Mouse (Mus musculus) liver, embryonic 12.5 days (tissue): ENCODE measurements around the gene Sds. TPM values are rescaled to one million over a fixed set of nuclear protein-coding genes. Genes with fewer than 3 reads are reported as not detected.

Experiments
- ATAC-seq: fragments of 200-750 bp; cut with Nextera tagmentation; 2 replicates; pipeline ENCODE4 v1.8.0; 2017; ENCODE audit warnings: moderate number of reproducible peaks, mild to moderate bottlenecking, moderate library complexity
- H3K27ac ChIP-seq: fragments of 300-500 bp; sonication (generic); 2 replicates; pipeline ENCODE4 v1.5.1; 2016; ENCODE audit warnings: mild to moderate bottlenecking
- H3K27me3 ChIP-seq: fragments of 300-500 bp; sonication (generic); replicated peaks from 2 replicates; pipeline ENCODE4 v1.6.1; 2016; ENCODE audit warnings: mild to moderate bottlenecking, moderate library complexity
- H3K36me3 ChIP-seq: fragments of 300-500 bp; sonication (generic); 2 replicates; pipeline ENCODE4 v1.6.1; 2016; ENCODE audit warnings: mild to moderate bottlenecking, moderate library complexity
- H3K4me1 ChIP-seq: fragments of 300-500 bp; sonication (generic); 2 replicates; pipeline ENCODE4 v1.6.1; 2016
- H3K4me2 ChIP-seq: fragments of 300-500 bp; sonication (generic); 2 replicates; pipeline ENCODE4 v1.6.1; 2016; ENCODE audit warnings: mild to moderate bottlenecking, moderate library complexity
- H3K4me3 ChIP-seq: fragments of 300-500 bp; sonication (generic); 2 replicates; pipeline ENCODE4 v1.5.1; 2016; ENCODE audit warnings: mild to moderate bottlenecking, moderate library complexity
- H3K9ac ChIP-seq: fragments of 300-500 bp; sonication (generic); 2 replicates; pipeline ENCODE4 v1.6.1; 2016; ENCODE audit warnings: mild to moderate bottlenecking, moderate library complexity
- H3K9me3 ChIP-seq: fragments of 300-500 bp; sonication (generic); replicated peaks from 2 replicates; pipeline ENCODE4 v1.6.1; 2016; ENCODE audit warnings: mild to moderate bottlenecking, moderate library complexity
- WGBS: fragments of 180-500 bp; shearing (Covaris S2); methylation state at CpG from one replicate; pipeline ENCODE4 v1.1.7; 2016; ENCODE audit not compliant: insufficient replicate concordance; 5-methylcytosine and 5-hydroxymethylcytosine counted together
- polyA plus RNA-seq: library from polyadenylated mRNA; unstranded; fragments of >200 nt; fragmentation: Nextera tagmentation; extraction: Ambion mirVana; gene quantifications from 2 replicates; pipeline ENCODE4 v1.2.1, GENCODE M21; 2016

The Sds gene
- not detected in 2 replicates for polyA plus RNA-seq

DNA sequence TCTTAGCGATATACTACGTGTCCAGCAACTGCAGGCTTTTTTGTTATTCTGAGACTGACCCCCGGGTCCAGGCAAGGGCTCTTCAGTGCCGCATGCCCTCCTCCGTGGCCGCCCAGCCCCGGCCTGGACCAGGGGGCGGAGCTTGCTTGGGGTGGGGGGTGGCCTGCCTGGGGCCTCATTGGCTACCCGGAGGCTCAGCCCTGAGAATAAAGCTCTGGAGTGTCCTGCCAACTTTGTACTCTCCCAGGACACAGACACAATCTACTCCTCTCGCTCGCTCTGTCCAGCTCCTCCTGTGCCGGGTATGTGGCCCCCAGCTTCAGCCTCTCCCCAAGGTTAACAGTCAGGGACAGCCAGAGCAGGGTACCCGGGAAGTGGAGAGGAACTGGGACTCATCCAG lies at the start of gene Sds:
TSS of gene Sds (plus strand) at position 231 of the 400 bp plus-strand sequence.
- Histone ChIP-seq H3K9me3 (no peaks in the 10 kb centered on the region), H3K36me3 (no peaks in the 10 kb centered on the region), H3K4me2 (no peak within 1 kb of the TSS), H3K27ac (no peak within 1 kb of the TSS), H3K4me3 (no peak within 1 kb of the TSS), H3K9ac (no peak within 1 kb of the TSS), H3K27me3 (peaks cover 79% of the 10 kb centered on the region), H3K4me1 (no peaks in the 10 kb centered on the region)
- WGBS = 21% methylated on average over 13 of the region's 13 CpGs
- no peak for ATAC-seq

GRCm38 (mm10) chr5:120426572-120426971 lies 49.8 kb upstream of the Sds start:
- Histone ChIP-seq H3K9me3 (no peaks in the 10 kb centered on the region), H3K9ac (no peak overlapping the region), H3K27ac (no peak overlapping the region), H3K4me3 (no peak overlapping the region), H3K4me2 (no peak overlapping the region), H3K4me1 (no peaks in the 10 kb centered on the region), H3K36me3 (no peaks in the 10 kb centered on the region), H3K27me3 (peaks cover 99% of the 10 kb centered on the region)
- no peak for ATAC-seq
- WGBS = 1% methylated on average over 10 of the region's 10 CpGs

- Histone ChIP-seq H3K4me3 (no peak overlapping the region), H3K27me3 (peaks cover 99% of the 10 kb centered on the region), H3K4me2 (no peak overlapping the region), H3K27ac (no peak overlapping the region), H3K9me3 (no peaks in the 10 kb centered on the region), H3K4me1 (no peaks in the 10 kb centered on the region), H3K36me3 (no peaks in the 10 kb centered on the region), H3K9ac (no peak overlapping the region)
- ATAC-seq = no peak
- WGBS = 3% methylated on average over 33 of the region's 33 CpGs
Observed at GRCm38 (mm10) chr5:120427451-120427938, 48.8 kb upstream of the Sds start.

DNA sequence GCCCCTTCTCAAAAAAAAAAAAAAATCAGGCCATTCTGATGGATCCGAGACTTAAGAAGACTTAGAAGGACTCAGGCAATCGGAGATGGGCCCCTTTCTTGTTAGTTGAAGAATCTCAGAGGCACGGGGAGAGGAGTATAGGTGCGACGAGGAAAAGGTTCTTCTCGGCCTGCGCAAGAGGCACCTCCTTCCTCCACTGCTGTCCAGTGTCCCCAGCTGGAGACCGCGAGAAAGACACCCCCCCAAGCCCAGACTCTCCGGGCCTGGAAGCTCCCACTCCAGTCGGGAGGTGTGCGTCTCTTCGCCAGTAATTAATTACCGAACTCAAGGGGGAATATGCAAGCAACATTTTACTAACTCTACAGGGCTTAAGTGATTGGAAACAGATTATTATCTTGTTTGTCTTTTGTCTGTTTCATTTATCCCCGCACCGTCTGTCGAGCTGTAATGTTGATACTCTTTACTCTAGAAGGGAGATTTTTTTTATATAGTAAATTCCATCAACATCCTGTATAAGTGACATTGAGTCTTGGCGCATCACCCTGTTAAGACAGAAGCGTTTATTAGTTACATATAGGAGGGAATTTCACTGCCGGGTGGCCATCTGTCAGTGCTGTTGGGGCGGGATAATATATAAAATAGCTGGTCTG lies 48.0 kb upstream of the Sds start:
- no peaks in the 10 kb centered on the region for H3K4me1 ChIP-seq
- ATAC-seq = no peak
- H3K27me3 ChIP-seq = peaks cover 99% of the 10 kb centered on the region
- no peak overlapping the region for H3K4me2 ChIP-seq
- H3K27ac ChIP-seq = no peak overlapping the region
- no peak overlapping the region for H3K9ac ChIP-seq
- no peaks in the 10 kb centered on the region for H3K36me3 ChIP-seq
- WGBS = 5% methylated on average over 21 of the region's 21 CpGs
- no peaks in the 10 kb centered on the region for H3K9me3 ChIP-seq
- no peak overlapping the region for H3K4me3 ChIP-seq

DNA sequence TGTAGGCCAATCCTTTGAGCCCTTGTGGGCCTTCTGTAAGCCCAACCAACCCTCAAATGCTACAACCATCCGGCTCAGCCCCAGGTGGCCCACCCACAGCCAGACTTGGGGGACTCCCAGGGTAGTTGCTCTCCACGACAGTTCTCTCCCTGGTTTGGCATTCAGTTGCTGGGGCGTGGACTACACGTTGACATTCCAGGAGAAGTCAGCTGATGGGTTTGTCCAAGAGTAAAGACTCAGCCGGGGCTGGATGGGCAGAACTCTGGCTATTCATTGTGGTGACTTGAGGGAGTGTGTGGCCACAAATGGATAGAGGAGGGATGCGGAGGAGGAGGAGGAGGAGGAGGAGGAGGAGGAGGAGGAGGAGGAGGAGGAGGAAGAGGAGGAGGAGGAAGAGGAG lies 47.3 kb upstream of the Sds start:
- Histone ChIP-seq H3K27ac (no peak overlapping the region), H3K4me3 (no peak overlapping the region), H3K9ac (no peak overlapping the region), H3K27me3 (peaks cover 99% of the 10 kb centered on the region), H3K36me3 (no peaks in the 10 kb centered on the region), H3K9me3 (no peaks in the 10 kb centered on the region), H3K4me1 (no peaks in the 10 kb centered on the region), H3K4me2 (no peak overlapping the region)
- no peak for ATAC-seq
- WGBS = 9% methylated on average over 6 of the region's 6 CpGs

- 6% methylated on average over 6 of the region's 6 CpGs for WGBS
- no peaks in the 10 kb centered on the region for H3K9me3 ChIP-seq
- no peak overlapping the region for H3K4me2 ChIP-seq
- H3K4me3 ChIP-seq = no peak overlapping the region
- H3K9ac ChIP-seq = no peak overlapping the region
- H3K27ac ChIP-seq = no peak overlapping the region
- peaks cover 99% of the 10 kb centered on the region for H3K27me3 ChIP-seq
- H3K4me1 ChIP-seq = no peaks in the 10 kb centered on the region
- ATAC-seq = no peak
- H3K36me3 ChIP-seq = no peaks in the 10 kb centered on the region
Observed at GRCm38 (mm10) chr5:120429692-120430091, 46.6 kb upstream of the Sds start.

DNA sequence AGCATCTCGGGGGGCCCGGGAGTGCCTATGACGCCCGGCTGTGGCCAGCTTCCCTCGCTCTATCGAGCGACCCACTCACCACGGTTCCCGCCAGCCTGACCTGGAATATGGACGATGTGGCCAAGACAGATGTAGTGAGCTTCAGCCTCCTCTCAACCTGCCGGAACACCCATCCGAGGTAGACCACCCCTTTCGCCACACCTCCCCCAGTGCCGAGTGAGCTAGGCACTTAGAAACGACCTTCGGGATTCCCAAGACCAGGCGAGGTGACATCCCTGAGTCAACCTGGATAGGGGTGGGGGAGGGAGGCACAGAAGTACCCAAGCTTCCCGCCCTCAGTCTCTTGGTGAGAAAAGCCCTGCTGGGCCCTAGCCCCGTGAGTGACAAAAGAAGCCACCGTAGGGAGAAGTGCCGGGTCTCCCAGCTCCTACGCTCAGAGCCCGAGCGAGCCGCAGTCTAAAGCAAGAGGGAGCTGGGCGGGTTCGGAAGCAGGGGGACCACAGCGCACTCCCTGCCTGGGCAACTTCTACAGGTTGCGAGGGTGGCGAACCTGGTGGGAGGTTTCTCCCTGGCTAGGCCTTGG lies 45.2 kb upstream of the Sds start:
- no peak for ATAC-seq
- Histone ChIP-seq H3K4me1 (0 out of 2 replicates have a peak, but pooled peaks cover 4% of the 10 kb centered on the region), H3K27ac (no peak overlapping the region), H3K9ac (no peak overlapping the region), H3K9me3 (no peaks in the 10 kb centered on the region), H3K4me2 (no peak overlapping the region), H3K36me3 (no peaks in the 10 kb centered on the region), H3K27me3 (peaks cover 99% of the 10 kb centered on the region), H3K4me3 (no peak overlapping the region)
- 4% methylated on average over 30 of the region's 30 CpGs for WGBS

GRCm38 (mm10) chr5:120431649-120432485 lies 44.5 kb upstream of the Sds start, which contains the start of gene Lhx5:
Lhx5 (plus strand) TSS chr5:120431699.
- 2% methylated on average over 69 of the region's 69 CpGs for WGBS
- Histone ChIP-seq H3K36me3 (no peaks in the 10 kb centered on the region), H3K27ac (no peak within 1 kb of the TSS), H3K27me3 (peaks cover 99% of the 10 kb centered on the region), H3K4me1 (0 out of 2 replicates have a peak, but pooled peaks cover 4% of the 10 kb centered on the region), H3K4me2 (no peak within 1 kb of the TSS), H3K4me3 (no peak within 1 kb of the TSS), H3K9me3 (no peaks in the 10 kb centered on the region), H3K9ac (no peak within 1 kb of the TSS)
- no peak for ATAC-seq

GRCm38 (mm10) chr5:120432486-120433015 lies 43.8 kb upstream of the Sds start:
- Histone ChIP-seq H3K4me2 (no peak overlapping the region), H3K27ac (no peak overlapping the region), H3K9ac (no peak overlapping the region), H3K4me3 (no peak overlapping the region), H3K36me3 (no peaks in the 10 kb centered on the region), H3K4me1 (0 out of 2 replicates have a peak, but pooled peaks cover 4% of the 10 kb centered on the region), H3K9me3 (no peaks in the 10 kb centered on the region), H3K27me3 (peaks cover 99% of the 10 kb centered on the region)
- 5% methylated on average over 9 of the region's 9 CpGs for WGBS
- no peak for ATAC-seq

- 5% methylated on average over 12 of the region's 13 CpGs for WGBS
- H3K9me3 ChIP-seq = no peaks in the 10 kb centered on the region
- H3K4me2 ChIP-seq = no peak overlapping the region
- H3K36me3 ChIP-seq = no peaks in the 10 kb centered on the region
- H3K4me3 ChIP-seq = no peak overlapping the region
- peaks cover 99% of the 10 kb centered on the region for H3K27me3 ChIP-seq
- no peak overlapping the region for H3K27ac ChIP-seq
- ATAC-seq = no peak
- H3K4me1 ChIP-seq = 0 out of 2 replicates have a peak, but pooled peaks cover 9% of the 10 kb centered on the region
- H3K9ac ChIP-seq = no peak overlapping the region
Observed at GRCm38 (mm10) chr5:120433135-120433760, 43.1 kb upstream of the Sds start.

GRCm38 (mm10) chr5:120434231-120434735 lies 42.0 kb upstream of the Sds start:
- no peak for ATAC-seq
- 4% methylated on average over 21 of the region's 21 CpGs for WGBS
- Histone ChIP-seq H3K36me3 (no peaks in the 10 kb centered on the region), H3K4me3 (no peak overlapping the region), H3K9me3 (no peaks in the 10 kb centered on the region), H3K27me3 (peaks cover 99% of the 10 kb centered on the region), H3K4me2 (no peak overlapping the region), H3K9ac (no peak overlapping the region), H3K4me1 (0 out of 2 replicates have a peak, but pooled peaks cover 9% of the 10 kb centered on the region), H3K27ac (no peak overlapping the region)
